Mouse (Mus musculus) layer of hippocampus, postnatal 25 days (tissue): ENCODE measurements around the gene Ttc33. TPM values are rescaled to one million over a fixed set of nuclear protein-coding genes. Genes with fewer than 3 reads are reported as not detected.
A peak's percentile ranks its signal among the peaks of the same experiment; 100 is the strongest.

ENCODE experiments used
- DNase-seq, 2 experiments: peaks; one replicate each; pipeline ENCODE4 v3.0.0; 2022; ENCODE audit warnings: mixed read lengths in 2 of 2, low spot score in 1 of 2; ENCODE audit errors: extremely low spot score in 1 of 2
- total RNA-seq, 2 experiments: library from RNA; stranded (reverse); gene quantifications; 2 replicates each; pipeline ENCODE4 v1.2.3; 2021

Ttc33 gene
- total RNA-seq, 2 experiments from 2014 or later: 71.6 to 77.5 TPM

GRCm38 (mm10) chr15:5239361-5239760 is 54.0 kb downstream of the Ttc33 start:
- no peak for DNase-seq

- DNase-seq: no peak
These were observed 54.6 kb downstream of the Ttc33 start for GRCm38 (mm10) chr15:5239901-5240300.

- no peak for DNase-seq
These were observed 55.0 kb downstream of the Ttc33 start for GRCm38 (mm10) chr15:5240360-5240759.

- no peak for DNase-seq
These were observed 56.2 kb downstream of the Ttc33 start for GRCm38 (mm10) chr15:5241304-5242201.

- DNase-seq: no peak
These were observed 57.1 kb downstream of the Ttc33 start for GRCm38 (mm10) chr15:5242241-5243035.

- no peak for DNase-seq
These were observed 58.0 kb downstream of the Ttc33 start for GRCm38 (mm10) chr15:5243036-5243958.

- DNase-seq: peak; percentile 65 to 75
These were observed 58.9 kb downstream of the Ttc33 start, which contains the start of gene Ptger4 for GRCm38 (mm10) chr15:5243959-5244905. Ptger4 (minus strand) TSS chr15:5244187.

- no peak for DNase-seq
These were observed 64.9 kb downstream of the Ttc33 start for GRCm38 (mm10) chr15:5250182-5250581.

GRCm38 (mm10) chr15:5260183-5260582 is 74.9 kb downstream of the Ttc33 start:
- DNase-seq: no peak

- no peak for DNase-seq
These were observed 75.7 kb downstream of the Ttc33 start for GRCm38 (mm10) chr15:5261004-5261403.

GRCm38 (mm10) chr15:5262095-5262667 is 76.9 kb downstream of the Ttc33 start:
- no peak for DNase-seq

- no peak for DNase-seq
These were observed 77.7 kb downstream of the Ttc33 start for GRCm38 (mm10) chr15:5262874-5263504.

GRCm38 (mm10) chr15:5266095-5266494 is 80.8 kb downstream of the Ttc33 start:
- DNase-seq: no peak

Other genes starting within 250 kb of the Ttc33 start
- gene C7, start 121.8 kb upstream of the Ttc33 start, total RNA-seq: under 1 TPM; 0.25 to 0.35 TPM
- gene Card6, start 77.0 kb upstream of the Ttc33 start, total RNA-seq: 1 to 10 TPM; 4.3 to 4.9 TPM
- 100 to 1,000 TPM; 267 to 278 TPM for gene Rpl37, start 68.9 kb upstream of the Ttc33 start, total RNA-seq
- gene Prkaa1, start 41.7 kb upstream of the Ttc33 start, total RNA-seq: 10 to 100 TPM; 21.9 to 23.3 TPM
- 1 to 10 TPM in 1 of 2 experiments, under 1 TPM in 1; 0.75 to 1.0 TPM for gene Ptger4, start 58.7 kb downstream of the Ttc33 start, total RNA-seq